Mouse (Mus musculus) CH12.LX (cell line): Measurements from ENCODE around the gene Cped1. TPM values are rescaled to one million over a fixed set of nuclear protein-coding genes. Genes with fewer than 3 reads are reported as not detected.

Experiments
- DNase-seq: peaks from one replicate; pipeline ENCODE4 v3.0.0-alpha.2; 2013; ENCODE audit errors: extremely low read depth
- H3K27ac ChIP-seq: 2 replicates; pipeline ENCODE4 v1.5.1; 2012; ENCODE audit warnings: low read depth, mild to moderate bottlenecking, control low read depth, moderate library complexity; ENCODE audit not compliant: insufficient read depth
- H3K27me3 ChIP-seq: replicated peaks from 2 replicates; pipeline ENCODE3; 2012; ENCODE audit warnings: inconsistent platforms
- H3K36me3 ChIP-seq, 2 experiments: replicated peaks in 1 of 2; 2 replicates each; pipeline versions ENCODE3 to v1.6.1; 2012; ENCODE audit warnings: inconsistent platforms in 1 of 2, low read length in 1 of 2, mild to moderate bottlenecking in 1 of 2, mixed read lengths in 1 of 2, moderate library complexity in 1 of 2; ENCODE audit not compliant: control insufficient read depth in 1 of 2, insufficient read depth in 1 of 2
- H3K4me1 ChIP-seq, 2 experiments: 2 replicates each; pipeline ENCODE4 v1.6.1; 2012; ENCODE audit warnings: inconsistent platforms in 1 of 2, moderate library complexity in 1 of 2; ENCODE audit not compliant: insufficient read depth in 2 of 2, control insufficient read depth in 1 of 2
- H3K4me2 ChIP-seq: 2 replicates; pipeline ENCODE4 v1.6.1; 2012; ENCODE audit warnings: low read depth, mild to moderate bottlenecking, control low read depth; ENCODE audit not compliant: poor library complexity, insufficient read depth, severe bottlenecking
- H3K4me3 ChIP-seq, 3 experiments: fragments of 150-350 bp in 1 of 3; sonication (generic) in 1 of 3; replicated peaks in 1 of 3; 2 replicates each; pipeline versions ENCODE3 to v1.5.1; 2011 to 2012; ENCODE audit warnings: low read depth in 2 of 3, low read length in 2 of 3, mild to moderate bottlenecking in 2 of 3, moderate library complexity in 2 of 3, control low read depth in 1 of 3, improper control_type of control experiment in 1 of 3, inconsistent platforms in 1 of 3, mixed read lengths in 1 of 3; ENCODE audit not compliant: poor library complexity in 1 of 3
- H3K79me2 ChIP-seq: replicated peaks from 2 replicates; pipeline ENCODE4 v1.6.1; 2012; ENCODE audit warnings: mild to moderate bottlenecking, moderate library complexity; ENCODE audit not compliant: control insufficient read depth, poor library complexity, insufficient read depth, severe bottlenecking; ENCODE audit errors: extremely low read depth
- H3K9ac ChIP-seq: 2 replicates; pipeline ENCODE4 v1.6.1; 2012; ENCODE audit warnings: low read depth, mild to moderate bottlenecking, control low read depth, moderate library complexity; ENCODE audit not compliant: insufficient read depth
- H3K9me3 ChIP-seq: replicated peaks from 2 replicates; pipeline ENCODE3; 2012; ENCODE audit warnings: low read length, inconsistent platforms, mixed read lengths
- BHLHE40 ChIP-seq: IDR thresholded peaks from 2 replicates; pipeline ENCODE4 v1.6.1; 2011; ENCODE audit warnings: mild to moderate bottlenecking, low read depth, low read length, improper control_type of control experiment
- CHD2 ChIP-seq: IDR thresholded peaks from 2 replicates; pipeline ENCODE4 v1.6.1; 2011; ENCODE audit warnings: low read length, improper control_type of control experiment
- CTCF ChIP-seq, 2 experiments: IDR thresholded peaks in 1 of 2; conservative IDR thresholded peaks in 1 of 2; 2 replicates each; pipeline ENCODE4 v1.5.1; 2011 to 2012; ENCODE audit warnings: low read depth in 2 of 2, low read length in 2 of 2, improper control_type of control experiment in 1 of 2, inconsistent platforms in 1 of 2, mild to moderate bottlenecking in 1 of 2, moderate library complexity in 1 of 2
- EP300 ChIP-seq: IDR thresholded peaks from 2 replicates; pipeline ENCODE4 v1.6.1; 2011; ENCODE audit warnings: low read length, improper control_type of control experiment
- ETS1 ChIP-seq: conservative IDR thresholded peaks from 2 replicates; pipeline ENCODE4 v1.6.1; 2012; ENCODE audit warnings: low read depth, mild to moderate bottlenecking, inconsistent platforms, low read length, improper control_type of control experiment, moderate library complexity
- HCFC1 ChIP-seq: IDR thresholded peaks from 2 replicates; pipeline ENCODE4 v1.6.1; 2012; ENCODE audit warnings: low read depth, mild to moderate bottlenecking, inconsistent platforms, low read length, improper control_type of control experiment
- MAFK ChIP-seq: IDR thresholded peaks from 2 replicates; pipeline ENCODE4 v1.6.1; 2011; ENCODE audit warnings: low read length, improper control_type of control experiment; ENCODE audit not compliant: insufficient replicate concordance
- MAX ChIP-seq: IDR thresholded peaks from 2 replicates; pipeline ENCODE4 v1.6.1; 2011; ENCODE audit warnings: low read length, improper control_type of control experiment
- POLR2AphosphoS2 ChIP-seq: IDR thresholded peaks from 2 replicates; pipeline ENCODE4 v1.6.1; 2011; ENCODE audit warnings: low read depth, low read length, improper control_type of control experiment
- RCOR1 ChIP-seq: conservative IDR thresholded peaks from 2 replicates; pipeline ENCODE4 v1.6.1; 2012; ENCODE audit warnings: low read depth, mild to moderate bottlenecking, inconsistent platforms, low read length, improper control_type of control experiment
- UBTF ChIP-seq: IDR thresholded peaks from 2 replicates; pipeline ENCODE4 v1.6.1; 2012; ENCODE audit warnings: low read depth, mild to moderate bottlenecking, inconsistent platforms, low read length, improper control_type of control experiment, moderate library complexity
- ZNF384 ChIP-seq: IDR thresholded peaks from 2 replicates; pipeline ENCODE4 v1.6.1; 2012; ENCODE audit warnings: low read depth, low read length, improper control_type of control experiment, inconsistent platforms
- dilution Hi-C: fragments of 300-500 bp; cut with MboI; formaldehyde crosslinking; loops from 2 replicates; pipeline ENCODE4 v1.14.3; 2020; ENCODE audit warnings: low sequenced_read_pairs; ENCODE audit not compliant: extremely low pct_unique_long_range_greater_than_20kb, extremely low pct_ligation_motif_present
- in situ Hi-C: fragments of 300-500 bp; cut with MboI; formaldehyde crosslinking; loops from 3 replicates; pipeline ENCODE4 v1.14.3; 2019; ENCODE audit warnings: low sequenced_read_pairs, low pct_ligation_motif_present, low pct_unique_long_range_greater_than_20kb, mixed read lengths
- polyA plus RNA-seq: library from polyadenylated mRNA; unstranded; fragments of >175 nt; gene quantifications from 2 replicates; pipeline ENCODE4 v1.2.1, GENCODE M21; 2012; ENCODE audit warnings: low read depth; ENCODE audit not compliant: insufficient read length
- total RNA-seq, 2 experiments: library from RNA; depleted of rRNA; stranded (reverse); fragments of 300-350 nt in 1 of 2; fragments of >200 nt in 1 of 2; gene quantifications; 2 replicates each; pipeline ENCODE4 v1.2.3; 2012 to 2014

Gene Cped1
- total and polyA plus RNA-seq, 3 experiments: 0.51 to 6.8 (median 1.1) TPM

GRCm38 (mm10) chr6:22001284-22001916, 15.7 kb downstream of the Cped1 start:
- Histone ChIP-seq H3K9me3 (no peaks in the 10 kb centered on the region), H3K27ac (no peak overlapping the region), H3K9ac (no peak overlapping the region), H3K4me2 (no peak overlapping the region), H3K4me3 (no peak overlapping the region), H3K79me2 (no peaks in the 10 kb centered on the region), H3K27me3 (no peaks in the 10 kb centered on the region), H3K4me1 (peaks cover 12 to 19% of the 10 kb centered on the region in 2 experiments), H3K36me3 (no peaks in the 10 kb centered on the region)
- no peak for DNase-seq
- dilution Hi-C loops: no loop called here
- in situ Hi-C loops: no loop called here
- TF ChIP-seq UBTF (no peak), CHD2 (no peak), HCFC1 (no peak), POLR2AphosphoS2 (no peak), ETS1 (no peak), EP300 (no peak)

DNA sequence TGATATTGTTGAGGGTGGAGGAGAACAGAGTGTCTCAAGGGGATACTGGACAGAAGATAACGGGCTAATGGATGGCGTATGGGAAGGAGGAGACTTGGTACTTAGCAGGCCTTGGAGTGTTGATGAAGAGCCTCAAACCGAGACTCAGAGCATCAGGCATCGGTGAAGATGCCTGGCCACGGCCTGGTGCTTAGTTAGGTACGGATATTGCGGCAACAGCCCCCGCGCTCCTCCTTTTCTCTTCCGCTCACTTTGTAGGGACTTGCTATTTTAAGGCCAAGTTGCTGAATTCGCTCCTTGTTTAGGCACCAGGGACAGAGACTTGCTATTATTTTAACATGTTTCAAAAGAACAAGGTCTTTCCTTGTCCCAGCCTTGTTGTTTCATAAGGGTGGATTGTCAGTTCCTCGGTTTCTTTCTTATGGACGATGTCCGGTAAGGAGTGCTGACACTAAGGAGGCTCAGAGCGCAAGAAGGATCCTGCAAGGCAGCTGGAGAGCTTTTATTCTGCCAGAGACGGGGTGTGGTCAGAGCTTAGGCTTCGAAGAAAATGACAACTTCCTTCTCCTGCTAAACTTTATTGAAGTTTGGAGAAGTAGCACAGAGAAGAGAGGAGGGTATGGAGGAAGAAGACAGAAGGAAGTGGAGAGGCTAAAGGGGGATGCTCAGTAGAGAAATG, 16.9 kb downstream of the Cped1 start:
- peaks cover 12 to 19% of the 10 kb centered on the region in 2 experiments for H3K4me1 ChIP-seq
- H3K27me3 ChIP-seq: no peaks in the 10 kb centered on the region
- no peaks in the 10 kb centered on the region for H3K9me3 ChIP-seq
- dilution Hi-C loops (no loop called here), in situ Hi-C loops (no loop called here)
- H3K79me2 ChIP-seq: no peaks in the 10 kb centered on the region
- no peak overlapping the region for H3K27ac ChIP-seq
- DNase-seq: no peak
- no peaks in the 10 kb centered on the region for H3K36me3 ChIP-seq
- no peak overlapping the region for H3K4me3 ChIP-seq
- no peak overlapping the region for H3K4me2 ChIP-seq
- H3K9ac ChIP-seq: no peak overlapping the region
- no peak for TF ChIP-seq ETS1

GRCm38 (mm10) chr6:22003200-22003587, 17.5 kb downstream of the Cped1 start:
- Histone ChIP-seq H3K4me1 (peaks cover 7 to 15% of the 10 kb centered on the region in 2 experiments), H3K27ac (no peak overlapping the region)
- TF ChIP-seq POLR2AphosphoS2 (no peak), ZNF384 (no peak), CTCF (conservative IDR thresholded peaks at IDR 0.05 in 1 of 2, IDR thresholded peaks at IDR 0.05 in 1 of 2; ENCODE audit: low read depth in 2 of 2, low read length in 2 of 2) (no peak), MAFK (no peak), RCOR1 (no peak), HCFC1 (no peak), MAX (no peak), BHLHE40 (no peak), ETS1 (no peak)
- TF ChIP-seq, all 38 proteins: peak for 0
- Histone ChIP-seq H3K79me2 (no peaks in the 10 kb centered on the region), H3K9ac (no peak overlapping the region), H3K4me3 (no peak overlapping the region), H3K27me3 (no peaks in the 10 kb centered on the region), H3K36me3 (no peaks in the 10 kb centered on the region), H3K4me2 (no peak overlapping the region), H3K9me3 (no peaks in the 10 kb centered on the region)
- in situ Hi-C loops (no loop called here), dilution Hi-C loops (no loop called here)
- no peak for DNase-seq
